Mouse (Mus musculus): ENCODE results near the gene Tdgf1.
A peak's percentile ranks its signal among the peaks of the same experiment; 100 is the strongest.

Gene Tdgf1

DNA sequence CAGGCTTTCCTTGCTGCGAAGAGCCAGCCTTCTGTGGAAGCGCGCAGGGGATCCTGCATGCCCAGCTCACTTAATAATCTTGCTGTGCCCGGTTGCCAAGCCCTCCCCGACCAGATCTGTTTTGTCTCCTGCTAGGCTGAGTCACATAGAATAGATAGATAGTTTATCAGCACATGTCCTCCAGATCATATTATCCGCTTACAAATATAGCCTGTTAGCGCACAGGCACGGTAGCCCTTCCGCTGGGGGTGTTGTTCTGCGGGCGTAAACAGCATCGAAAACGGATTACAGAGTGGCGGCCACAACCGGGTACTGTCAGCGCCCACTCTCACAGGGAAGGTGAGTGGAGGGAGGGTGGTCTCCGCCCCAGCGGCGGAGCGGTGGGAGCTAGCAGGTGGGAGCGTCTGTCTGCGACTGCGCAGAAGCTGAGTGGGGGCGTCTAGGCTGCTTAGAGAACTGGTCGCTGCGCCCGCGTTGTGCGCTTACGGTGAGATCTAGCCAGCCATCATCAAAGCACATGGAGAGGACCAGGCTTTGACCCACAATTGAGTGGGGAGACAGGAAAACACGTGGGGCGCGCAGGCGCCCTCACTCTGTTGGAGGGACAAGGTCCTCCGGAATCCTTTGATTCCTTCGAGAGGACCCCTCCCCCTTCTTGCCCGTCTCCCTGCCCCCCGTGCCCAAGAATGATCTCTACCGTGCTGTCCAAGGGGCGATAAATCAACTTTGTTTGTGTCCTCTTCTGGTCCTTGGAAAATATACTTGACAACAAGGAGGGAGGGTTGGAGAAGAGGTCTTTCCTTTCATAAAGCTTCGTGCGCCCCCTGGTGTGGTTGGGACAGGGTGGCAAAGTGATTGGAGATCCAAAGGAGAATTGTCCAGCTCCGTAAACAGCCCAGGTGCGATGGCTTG lies 7.8 kb upstream of the Tdgf1 start:
- DNase-seq = peak; percentile 71 to 84

- no peak for DNase-seq
These were observed 7.1 kb upstream of the Tdgf1 start for GRCm38 (mm10) chr9:110952931-110953549.

- DNase-seq = no peak
These were observed 6.4 kb upstream of the Tdgf1 start for GRCm38 (mm10) chr9:110952398-110952797.

GRCm38 (mm10) chr9:110951866-110952265 lies 5.9 kb upstream of the Tdgf1 start:
- no peak for DNase-seq

- no peak for DNase-seq
These were observed 5.4 kb upstream of the Tdgf1 start, which contains the start of gene Lrrc2 for GRCm38 (mm10) chr9:110951397-110951796. Lrrc2 (plus strand) TSS chr9:110951545.

- DNase-seq = no peak
These were observed 4.2 kb upstream of the Tdgf1 start for GRCm38 (mm10) chr9:110950109-110950508.

GRCm38 (mm10) chr9:110948813-110949310 lies 2.9 kb upstream of the Tdgf1 start:
- no peak for DNase-seq

DNA sequence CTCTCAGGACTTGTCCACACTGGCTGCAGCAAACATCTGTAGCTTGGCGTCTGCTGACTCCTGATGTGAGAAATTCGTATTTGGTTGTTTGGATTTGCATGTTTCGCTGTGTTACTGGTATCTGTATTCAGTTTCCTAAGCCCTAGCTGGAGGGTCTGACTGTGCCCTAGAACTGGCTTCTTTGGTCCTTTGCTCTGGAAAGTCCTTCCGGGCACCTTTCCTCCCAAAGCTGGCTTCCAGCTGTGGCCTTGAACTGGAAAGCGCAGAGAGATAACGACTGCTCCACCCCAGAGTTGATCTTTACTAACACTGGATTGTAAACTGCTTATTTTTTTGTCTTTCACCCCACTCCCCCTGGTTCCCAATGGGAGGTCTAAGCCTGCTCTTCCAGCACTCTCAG lies 1.9 kb upstream of the Tdgf1 start:
- DNase-seq = no peak

- DNase-seq = no peak
These were observed 1.3 kb upstream of the Tdgf1 start for GRCm38 (mm10) chr9:110947261-110947661.

- no peak for DNase-seq
These were observed 638 bp upstream of the Tdgf1 start for GRCm38 (mm10) chr9:110946548-110947044.

DNA sequence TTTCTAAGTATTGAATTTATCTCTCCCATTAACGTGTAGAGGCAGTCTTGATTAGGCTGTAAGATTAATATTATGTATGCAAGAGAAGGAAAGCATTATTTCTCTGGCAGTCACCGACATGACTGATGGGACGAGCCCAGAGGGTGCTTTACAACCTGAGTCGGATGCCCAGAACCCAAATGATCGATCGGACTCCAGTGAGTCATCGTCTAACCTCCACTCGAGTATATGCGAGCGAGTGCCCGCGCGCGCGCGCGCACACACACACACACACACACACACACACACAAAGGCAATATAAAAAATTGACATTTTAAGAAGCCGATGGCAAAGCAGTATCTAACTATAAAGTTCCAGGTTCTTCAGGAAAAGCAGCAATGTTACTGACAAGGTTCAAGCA lies 615 bp downstream of the Tdgf1 start:
- no peak for DNase-seq

DNA sequence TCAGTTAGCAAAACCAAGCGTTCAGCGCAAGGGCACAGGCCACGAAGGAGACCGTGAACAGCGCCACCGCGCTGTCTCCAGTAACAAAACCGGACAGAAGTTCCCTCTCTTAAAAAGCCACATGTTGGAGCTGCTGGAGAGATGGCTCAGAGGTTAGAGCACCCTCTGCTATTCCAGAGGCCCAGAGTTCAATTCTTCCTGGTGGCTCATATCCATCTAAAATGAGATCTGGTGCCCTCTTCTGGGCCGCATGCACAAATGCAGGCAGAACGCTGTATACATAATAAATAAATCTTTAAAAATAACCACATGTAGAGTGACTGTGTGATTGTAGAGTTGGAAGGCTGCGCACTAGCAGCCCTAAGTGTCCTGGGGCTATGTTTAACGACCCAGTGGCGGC lies 1.7 kb downstream of the Tdgf1 start:
- no peak for DNase-seq

- DNase-seq = no peak
These were observed 8.2 kb downstream of the Tdgf1 start for GRCm38 (mm10) chr9:110937506-110938490.

DNA sequence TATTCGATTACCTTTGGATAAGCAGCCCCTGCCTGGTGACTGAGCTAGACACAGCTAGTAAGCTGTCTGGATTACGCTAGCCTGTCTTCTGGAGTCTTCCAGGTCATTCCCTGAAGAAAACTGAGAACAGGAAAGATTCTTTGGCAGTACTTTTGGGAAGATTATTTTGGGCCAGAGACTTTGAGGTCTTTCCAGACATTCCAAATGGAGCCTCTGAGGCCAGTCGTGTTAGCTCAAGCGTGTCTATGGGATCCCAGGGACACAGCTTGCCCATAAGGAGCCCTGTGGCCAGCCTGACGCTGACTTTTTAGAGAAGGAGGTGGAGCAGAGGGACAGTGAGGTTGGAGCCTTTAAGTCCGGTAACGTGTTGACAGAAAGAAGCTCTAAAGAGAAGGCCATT lies 10.0 kb downstream of the Tdgf1 start:
- DNase-seq = no peak

DNA sequence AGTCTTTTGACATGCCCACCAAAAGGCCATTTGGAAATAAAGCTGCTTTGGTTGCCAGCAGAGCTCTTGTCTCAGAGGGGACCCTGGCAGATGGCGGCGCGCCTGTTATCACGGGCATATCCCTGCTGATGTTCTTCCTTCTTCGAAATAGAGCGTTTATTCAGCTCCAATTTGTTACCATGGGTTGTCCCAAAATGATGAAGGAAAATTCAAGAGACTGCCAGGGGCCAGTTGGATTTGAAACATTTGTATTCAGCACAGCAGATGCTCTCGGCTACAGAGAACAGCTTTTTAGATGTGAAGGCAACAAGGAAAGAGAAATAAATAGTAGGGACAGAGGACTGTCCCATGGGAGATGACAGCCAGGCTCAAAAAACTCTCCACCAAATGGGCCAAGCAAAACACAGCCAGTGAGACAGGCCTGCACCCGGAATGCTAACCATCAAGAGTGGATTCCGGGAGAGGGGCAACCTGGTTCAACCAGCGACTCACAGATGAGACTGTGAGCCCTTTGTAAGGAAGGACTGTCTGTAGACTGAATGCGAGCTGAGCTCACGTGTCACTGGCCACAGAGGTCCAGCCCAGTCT lies 12.0 kb downstream of the Tdgf1 start:
- no peak for DNase-seq

GRCm38 (mm10) chr9:110931573-110931972 lies 14.4 kb downstream of the Tdgf1 start:
- DNase-seq = no peak

DNA sequence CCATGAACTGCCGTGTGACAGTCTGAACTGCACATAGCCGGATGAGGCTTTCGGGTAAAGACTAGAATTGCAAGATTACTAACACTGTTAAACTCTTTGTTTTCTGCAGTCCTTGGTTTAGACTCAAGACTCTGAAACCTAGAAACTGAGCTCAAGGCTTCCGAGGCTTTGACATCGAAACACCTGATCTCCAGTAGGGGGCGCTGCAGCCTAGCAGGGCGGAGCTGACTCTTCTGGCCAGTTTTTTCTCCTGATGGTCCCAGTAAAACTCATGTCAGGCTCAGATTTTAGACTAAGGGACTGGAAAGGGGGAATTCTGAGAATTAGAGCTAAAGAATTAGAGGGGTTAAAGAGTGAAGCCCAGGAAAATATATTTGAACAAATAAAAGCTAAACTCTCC lies 23.2 kb downstream of the Tdgf1 start:
- peak; percentile 67 to 86 for DNase-seq

- peak; percentile 12 to 56 for DNase-seq
These were observed 25.1 kb downstream of the Tdgf1 start for GRCm38 (mm10) chr9:110920665-110921419.

GRCm38 (mm10) chr9:110916786-110917185 lies 29.2 kb downstream of the Tdgf1 start, which contains the start of gene Fam240a:
Fam240a (minus strand) TSS chr9:110916861.
- DNase-seq = no peak

GRCm38 (mm10) chr9:110915466-110915865 lies 30.5 kb downstream of the Tdgf1 start:
- no peak for DNase-seq

- no peak for DNase-seq
These were observed 31.2 kb downstream of the Tdgf1 start for GRCm38 (mm10) chr9:110914631-110915236.
